Mouse (Mus musculus): ENCODE data around the gene Cnot1.
A peak's percentile ranks its signal among the peaks of the same experiment; 100 is the strongest.

GRCm38 (mm10) chr8:95833435-95833984 lies 26.2 kb upstream of the Cnot1 start:
- TF ChIP-seq MAX (IDR thresholded peaks at IDR 0.05; ENCODE audit: low read length): no peak
- TF ChIP-seq EP300 (IDR thresholded peaks at IDR 0.05; ENCODE audit: low read length): no peak
- TF ChIP-seq BHLHE40 (IDR thresholded peaks at IDR 0.05; ENCODE audit: low read depth, low read length): peak; percentile 5; the same call in 1 of the 2 replicates
- TF ChIP-seq E2F4 (IDR thresholded peaks at IDR 0.05; ENCODE audit: insufficient replicate concordance, low read depth, low read length): no peak
- no peak for TF ChIP-seq CTCF (conservative IDR thresholded peaks at IDR 0.05 in 1 of 2, IDR thresholded peaks at IDR 0.05 in 1 of 2; ENCODE audit: low read depth in 2 of 2, low read length in 2 of 2)
- TF ChIP-seq POLR2AphosphoS2 (IDR thresholded peaks at IDR 0.05; ENCODE audit: low read depth, low read length): peak; percentile 74; the same call in 1 of the 2 replicates
- peak; percentile 50 for TF ChIP-seq POLR2A (IDR thresholded peaks at IDR 0.05; ENCODE audit: low read depth, low read length)
- TF ChIP-seq ELF1 (IDR thresholded peaks at IDR 0.05; ENCODE audit: low read depth, low read length): no peak
- TF ChIP-seq TCF12 (IDR thresholded peaks at IDR 0.05; ENCODE audit: low read depth, low read length): no peak
- TF ChIP-seq NRF1 (IDR thresholded peaks at IDR 0.05; ENCODE audit: low read depth, low read length): no peak
- TF ChIP-seq SIN3A (IDR thresholded peaks at IDR 0.05; ENCODE audit: low read length): peak; percentile 53; the same call in 1 of the 2 replicates
- TF ChIP-seq MXI1 (IDR thresholded peaks at IDR 0.05; ENCODE audit: low read depth, low read length): no peak
- TF ChIP-seq HCFC1 (IDR thresholded peaks at IDR 0.05; ENCODE audit: low read depth, low read length): no peak
